Mouse (Mus musculus) monocyte, adult 59 days (primary cell): ENCODE results near the gene Ugt1a7c. TPM values are rescaled to one million over a fixed set of nuclear protein-coding genes. Genes with fewer than 3 reads are reported as not detected.

ENCODE experiments used
- total RNA-seq, 2 experiments: library from RNA; stranded (reverse); gene quantifications; one replicate each; pipeline ENCODE4 v1.2.4; 2023

Ugt1a7c gene
- total RNA-seq: 10 to 100 TPM; 58.9 to 72.7 TPM

GRCm38 (mm10) chr1:88094941-88095492 lies at the start of gene Ugt1a7c:
Gene Ugt1a7c (plus strand): TSS chr1:88095062.

GRCm38 (mm10) chr1:88055088-88055487 lies 39.8 kb upstream of the Ugt1a7c start, which contains the start of gene Ugt1a10:
Gene Ugt1a10 (plus strand): TSS chr1:88055388.

GRCm38 (mm10) chr1:88070495-88070894 lies 24.4 kb upstream of the Ugt1a7c start, which contains the start of gene Ugt1a9:
Gene Ugt1a9 (plus strand): TSS chr1:88070800.

GRCm38 (mm10) chr1:88087513-88087912 lies 7.3 kb upstream of the Ugt1a7c start, which contains the start of gene Ugt1a8:
Gene Ugt1a8 (plus strand): TSS chr1:88087813.

GRCm38 (mm10) chr1:88103019-88103418 lies 8.2 kb downstream of the Ugt1a7c start, which contains the start of gene Ugt1a6b:
Gene Ugt1a6b (plus strand): TSS chr1:88103252.

GRCm38 (mm10) chr1:88134457-88135011 lies 39.7 kb downstream of the Ugt1a7c start, which contains the start of gene Ugt1a6a:
Gene Ugt1a6a (plus strand): TSS chr1:88134809.

GRCm38 (mm10) chr1:88165711-88166110 lies 70.8 kb downstream of the Ugt1a7c start, which contains the start of gene Ugt1a5:
Gene Ugt1a5 (plus strand): TSS chr1:88166012.

GRCm38 (mm10) chr1:88200456-88200855 lies 105.6 kb downstream of the Ugt1a7c start, which contains the start of gene Ugt1a2:
Gene Ugt1a2 (plus strand): TSS chr1:88200601.

GRCm38 (mm10) chr1:88205294-88205922 lies 110.5 kb downstream of the Ugt1a7c start, which contains the start of gene Dnajb3:
Gene Dnajb3 (minus strand): TSS chr1:88205782.

GRCm38 (mm10) chr1:88211812-88212211 lies 117.0 kb downstream of the Ugt1a7c start, which contains the start of gene Ugt1a1:
Gene Ugt1a1 (plus strand): TSS chr1:88211959.

GRCm38 (mm10) chr1:88226670-88227379 lies 132.0 kb downstream of the Ugt1a7c start, which contains the start of gene Mroh2a:
Gene Mroh2a (plus strand): TSS chr1:88226986.

Other genes starting within 250 kb of the Ugt1a7c start
- 100 to 1,000 TPM; 144 to 154 TPM for gene Dgkd, start 241.8 kb upstream of the Ugt1a7c start, total RNA-seq
- gene Usp40, start 86.5 kb upstream of the Ugt1a7c start, total RNA-seq: 10 to 100 TPM; 14.3 to 21.4 TPM
- not detected for gene Ugt1a10, start 39.7 kb upstream of the Ugt1a7c start, total RNA-seq
- gene Ugt1a9, start 24.3 kb upstream of the Ugt1a7c start, total RNA-seq: not detected
- gene Ugt1a8, start 7.2 kb upstream of the Ugt1a7c start, total RNA-seq: not detected
- gene Ugt1a6b, start 8.2 kb downstream of the Ugt1a7c start, total RNA-seq: 10 to 100 TPM; 17.2 to 19.5 TPM
- gene Ugt1a6a, start 39.7 kb downstream of the Ugt1a7c start, total RNA-seq: 10 to 100 TPM; 10.9 to 13.1 TPM
- 10 to 100 TPM in 1 of 2 experiments, 1 to 10 TPM in 1; 8.0 to 11.5 TPM for gene Ugt1a5, start 71.0 kb downstream of the Ugt1a7c start, total RNA-seq
- 1 to 10 TPM; 5.5 to 5.7 TPM for gene Ugt1a2, start 105.5 kb downstream of the Ugt1a7c start, total RNA-seq
- under 1 TPM in 1 of 2 experiments, not detected in 1; 0.52 TPM for gene Dnajb3, start 110.7 kb downstream of the Ugt1a7c start, total RNA-seq
- gene Ugt1a1, start 116.9 kb downstream of the Ugt1a7c start, total RNA-seq: 1 to 10 TPM; 5.9 to 6.4 TPM
- 1 to 10 TPM; 1.3 to 2.1 TPM for gene Mroh2a, start 131.9 kb downstream of the Ugt1a7c start, total RNA-seq
- 10 to 100 TPM; 66.1 to 71.8 TPM for gene Hjurp, start 182.6 kb downstream of the Ugt1a7c start, total RNA-seq
- not detected for gene Trpm8, start 182.6 kb downstream of the Ugt1a7c start, total RNA-seq